Mouse (Mus musculus) right cerebral cortex, adult 2 months (tissue): ENCODE results near the gene Gm10439.
"Not testable (repeated sequence)": the region's sequence is repeated elsewhere in the genome, so short reads cannot be mapped to it uniquely, and the experiment has no call there.

Experiments used
- DNase-seq, 2 experiments: peaks; one replicate each; pipeline ENCODE4 v3.0.0; 2021 to 2022; ENCODE audit warnings: low spot score in 2 of 2

Gm10439 gene

GRCm38 (mm10) chrX:149594270-149594669 lies at the start of gene Gm10439:
TSS of gene Gm10439 (plus strand) at chrX:149594570.
- not testable (repeated sequence) for DNase-seq
